Mouse (Mus musculus) hindbrain, embryonic 11.5 days (tissue): ENCODE results near the gene Anapc16. TPM values are rescaled to one million over a fixed set of nuclear protein-coding genes. Genes with fewer than 3 reads are reported as not detected.
"Not testable (repeated sequence)": the region's sequence is repeated elsewhere in the genome, so short reads cannot be mapped to it uniquely, and the experiment has no call there.

Source experiments
- ATAC-seq: fragments of 200-750 bp; cut with Nextera tagmentation; 2 replicates; pipeline ENCODE4 v1.8.0; 2017; ENCODE audit warnings: mild to moderate bottlenecking, moderate TSS enrichment, moderate library complexity; ENCODE audit not compliant: low FRiP score
- DNase-seq: peaks from one replicate; pipeline ENCODE4 v3.0.0-alpha.2; 2015; ENCODE audit warnings: low spot score
- H3K27ac ChIP-seq: fragments of 300-500 bp; sonication (generic); 2 replicates; pipeline ENCODE4 v1.5.1; 2014; ENCODE audit warnings: mild to moderate bottlenecking, low read depth, low read length
- H3K27me3 ChIP-seq: fragments of 300-500 bp; sonication (generic); 2 replicates; pipeline ENCODE4 v1.6.1; 2014; ENCODE audit warnings: mild to moderate bottlenecking, low read length, moderate library complexity, mixed read lengths; ENCODE audit not compliant: control insufficient read depth, insufficient read depth
- H3K36me3 ChIP-seq: fragments of 300-500 bp; sonication (generic); 2 replicates; pipeline ENCODE4 v1.6.1; 2014; ENCODE audit warnings: mild to moderate bottlenecking, low read length, moderate library complexity, mixed read lengths; ENCODE audit not compliant: control insufficient read depth, insufficient read depth
- H3K4me1 ChIP-seq: fragments of 300-500 bp; sonication (generic); replicated peaks from 2 replicates; pipeline ENCODE4 v1.6.1; 2014; ENCODE audit warnings: low read length, mixed read lengths; ENCODE audit not compliant: control insufficient read depth, insufficient read depth
- H3K4me2 ChIP-seq: fragments of 300-500 bp; sonication (generic); replicated peaks from 2 replicates; pipeline ENCODE4 v1.6.1; 2014; ENCODE audit warnings: mild to moderate bottlenecking, low read depth, low read length
- H3K4me3 ChIP-seq: fragments of 300-500 bp; sonication (generic); 2 replicates; pipeline ENCODE4 v1.5.1; 2014; ENCODE audit warnings: low read depth, low read length
- H3K9ac ChIP-seq: fragments of 300-500 bp; sonication (generic); 2 replicates; pipeline ENCODE4 v1.6.1; 2014; ENCODE audit warnings: low read depth, low read length
- H3K9me3 ChIP-seq: fragments of 300-500 bp; sonication (generic); 2 replicates; pipeline ENCODE4 v1.6.1; 2016; ENCODE audit warnings: low read length; ENCODE audit not compliant: control insufficient read depth
- WGBS: fragments of 180-500 bp; shearing (Covaris S2); extraction: QIAGEN DNeasy Blood & Tissue Kit; methylation state at CpG from one replicate; pipeline ENCODE4 v1.1.7; 2014; 5-methylcytosine and 5-hydroxymethylcytosine counted together
- polyA plus RNA-seq: library from polyadenylated mRNA; unstranded; fragments of >200 nt; fragmentation: Nextera tagmentation; extraction: Ambion mirVana; gene quantifications from 2 replicates; pipeline ENCODE4 v1.2.1, GENCODE M21; 2014

Gene Anapc16
- polyA plus RNA-seq, 1 experiment from 2014 or later = 115 TPM

DNA sequence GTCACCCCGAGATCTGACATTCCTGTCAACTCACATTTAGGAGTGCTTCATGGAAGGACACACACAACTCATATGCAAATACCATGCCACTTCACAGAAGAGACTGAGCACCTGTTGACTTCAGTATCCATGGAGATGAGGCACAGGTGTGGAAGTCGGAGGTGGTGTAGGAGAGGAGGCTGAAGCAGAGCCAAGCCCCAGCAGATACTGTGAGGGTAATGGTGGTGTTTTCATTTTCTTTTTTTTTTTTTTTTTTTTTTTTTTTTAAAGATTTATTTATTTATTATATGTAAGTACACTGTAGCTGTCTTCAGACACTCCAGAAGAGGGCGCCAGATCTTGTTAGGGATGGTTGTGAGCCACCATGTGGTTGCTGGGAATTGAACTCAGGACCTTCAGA is 9.1 kb downstream of the Anapc16 start:
- not testable (repeated sequence) for DNase-seq, H3K4me3 ChIP-seq, H3K9me3 ChIP-seq, H3K4me2 ChIP-seq, H3K4me1 ChIP-seq, H3K36me3 ChIP-seq, H3K27me3 ChIP-seq, ATAC-seq, H3K27ac ChIP-seq, H3K9ac ChIP-seq
- 90% methylated on average over 2 of the region's 3 CpGs for WGBS

GRCm38 (mm10) chr10:59992024-59992423 is 10.9 kb downstream of the Anapc16 start:
- Histone ChIP-seq H3K9ac (no peak overlapping the region), H3K4me1 (no peaks in the 10 kb centered on the region), H3K36me3 (peaks cover 5% of the 10 kb centered on the region), H3K27ac (no peak overlapping the region), H3K4me3 (no peak overlapping the region), H3K4me2 (no peak overlapping the region), H3K9me3 (no peaks in the 10 kb centered on the region), H3K27me3 (no peaks in the 10 kb centered on the region)
- ATAC-seq (no peak), DNase-seq (no peak)
- WGBS = 94% methylated on average over 8 of the region's 8 CpGs

DNA sequence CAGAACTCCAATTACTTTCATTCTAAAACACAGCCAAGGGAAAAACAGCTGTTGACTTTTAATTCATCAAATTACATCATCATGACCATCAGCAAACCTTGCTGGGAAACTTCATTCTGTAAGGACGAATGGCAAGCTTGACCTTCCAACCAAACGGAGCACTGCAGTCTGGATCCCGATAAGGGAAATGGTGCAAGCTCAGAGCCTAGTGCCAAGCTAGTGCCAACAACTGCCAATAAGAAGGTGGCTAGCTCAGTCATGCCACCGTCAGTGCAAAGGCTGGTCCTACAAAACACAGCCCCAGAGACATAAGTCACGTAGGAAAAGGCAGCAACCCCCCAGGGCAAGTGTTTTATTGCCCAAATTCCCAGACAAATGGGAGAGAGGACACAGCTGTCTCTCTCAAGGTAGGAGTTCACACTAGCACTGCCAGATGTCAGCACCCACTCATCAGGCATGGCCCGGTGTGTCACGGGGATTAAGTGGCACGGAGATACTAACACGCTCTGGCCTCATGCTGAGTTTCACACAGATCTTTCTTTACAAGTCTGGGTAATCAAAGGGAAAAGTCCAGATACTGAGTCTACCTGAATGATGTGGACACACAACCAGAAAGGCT is 11.6 kb downstream of the Anapc16 start:
- DNase-seq (no peak), ATAC-seq (no peak)
- Histone ChIP-seq H3K4me2 (no peak overlapping the region), H3K9ac (no peak overlapping the region), H3K4me1 (no peaks in the 10 kb centered on the region), H3K27ac (no peak overlapping the region), H3K27me3 (no peaks in the 10 kb centered on the region), H3K9me3 (no peaks in the 10 kb centered on the region), H3K4me3 (no peak overlapping the region), H3K36me3 (peaks cover 5% of the 10 kb centered on the region)
- 83% methylated on average over 9 of the region's 9 CpGs for WGBS

- Histone ChIP-seq H3K27me3 (no peaks in the 10 kb centered on the region), H3K36me3 (no peaks in the 10 kb centered on the region), H3K4me2 (no peak overlapping the region), H3K9ac (no peak overlapping the region), H3K27ac (no peak overlapping the region), H3K4me1 (no peaks in the 10 kb centered on the region), H3K9me3 (no peaks in the 10 kb centered on the region), H3K4me3 (no peak overlapping the region)
- WGBS = 91% methylated on average over 9 of the region's 9 CpGs
- no peak for DNase-seq
- ATAC-seq = no peak
Measured at GRCm38 (mm10) chr10:59990393-59990792, 12.5 kb downstream of the Anapc16 start.

- H3K4me3 ChIP-seq = no peak overlapping the region
- no peaks in the 10 kb centered on the region for H3K9me3 ChIP-seq
- no peaks in the 10 kb centered on the region for H3K27me3 ChIP-seq
- ATAC-seq (no peak), DNase-seq (no peak)
- no peak overlapping the region for H3K4me2 ChIP-seq
- 95% methylated on average over 4 of the region's 4 CpGs for WGBS
- no peak overlapping the region for H3K27ac ChIP-seq
- H3K36me3 ChIP-seq = no peaks in the 10 kb centered on the region
- H3K4me1 ChIP-seq = no peaks in the 10 kb centered on the region
- no peak overlapping the region for H3K9ac ChIP-seq
Measured at GRCm38 (mm10) chr10:59988036-59988435, 14.9 kb downstream of the Anapc16 start.

DNA sequence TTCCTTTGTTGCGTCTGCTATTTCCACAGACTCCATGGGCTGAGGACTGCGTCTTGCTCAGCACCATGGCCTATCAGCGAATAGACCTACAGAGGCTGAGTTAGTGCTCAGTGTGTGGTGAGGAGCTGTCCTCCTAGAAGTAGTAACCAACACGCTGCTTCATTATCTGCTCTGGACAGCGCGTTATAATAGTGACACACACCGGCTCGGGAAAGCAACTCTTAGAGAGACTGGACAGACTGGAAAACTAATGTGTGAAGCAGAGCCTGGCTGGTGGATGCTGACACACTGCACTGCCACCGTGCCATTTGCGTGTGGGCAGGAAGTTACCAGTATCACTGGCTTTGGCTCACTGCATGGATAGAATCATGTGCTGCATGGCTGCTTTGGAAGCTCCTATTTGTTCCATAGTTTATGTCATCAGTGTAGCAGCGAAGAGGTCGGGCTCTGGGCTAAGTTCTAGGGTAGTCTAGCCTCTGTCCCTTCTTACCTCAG is 20.5 kb downstream of the Anapc16 start:
- 93% methylated on average over 12 of the region's 12 CpGs for WGBS
- ATAC-seq (no peak), DNase-seq (no peak)
- Histone ChIP-seq H3K27ac (no peak overlapping the region), H3K4me2 (no peak overlapping the region), H3K27me3 (no peaks in the 10 kb centered on the region), H3K9ac (no peak overlapping the region), H3K9me3 (no peaks in the 10 kb centered on the region), H3K4me1 (no peaks in the 10 kb centered on the region), H3K36me3 (no peaks in the 10 kb centered on the region), H3K4me3 (no peak overlapping the region)

GRCm38 (mm10) chr10:59981792-59982191 is 21.1 kb downstream of the Anapc16 start:
- Histone ChIP-seq H3K9me3 (no peaks in the 10 kb centered on the region), H3K36me3 (no peaks in the 10 kb centered on the region), H3K27me3 (no peaks in the 10 kb centered on the region), H3K4me3 (no peak overlapping the region), H3K4me1 (no peaks in the 10 kb centered on the region), H3K27ac (no peak overlapping the region), H3K4me2 (no peak overlapping the region), H3K9ac (no peak overlapping the region)
- WGBS = 91% methylated on average over 9 of the region's 9 CpGs
- DNase-seq = no peak
- no peak for ATAC-seq

GRCm38 (mm10) chr10:59981336-59981735 is 21.6 kb downstream of the Anapc16 start:
- DNase-seq (no peak), ATAC-seq (no peak)
- no peak overlapping the region for H3K9ac ChIP-seq
- no peak overlapping the region for H3K27ac ChIP-seq
- no peak overlapping the region for H3K4me3 ChIP-seq
- no peaks in the 10 kb centered on the region for H3K9me3 ChIP-seq
- no peaks in the 10 kb centered on the region for H3K4me1 ChIP-seq
- H3K36me3 ChIP-seq = no peaks in the 10 kb centered on the region
- WGBS = 75% methylated on average over 4 of the region's 4 CpGs
- H3K27me3 ChIP-seq = no peaks in the 10 kb centered on the region
- no peak overlapping the region for H3K4me2 ChIP-seq

DNA sequence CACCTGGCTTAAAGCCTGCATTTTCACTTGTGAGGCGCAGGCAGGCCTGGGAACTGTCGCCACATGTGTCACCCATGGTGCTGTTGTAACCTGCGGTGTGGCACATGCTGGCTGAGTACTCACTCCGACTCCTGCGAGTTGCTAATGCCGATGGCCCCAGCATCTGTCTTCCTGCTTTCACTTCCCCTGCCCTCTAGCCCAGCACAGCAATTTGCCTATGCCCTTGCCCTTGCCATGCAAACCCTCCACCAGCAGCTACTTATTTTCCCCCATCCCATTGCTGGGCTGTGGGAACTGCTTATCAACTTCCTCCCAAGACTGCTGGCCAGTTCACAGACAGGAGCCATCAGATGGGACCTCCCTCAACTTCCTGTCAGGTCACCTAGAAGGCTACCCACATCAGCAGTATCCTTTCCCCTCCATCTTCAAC is 22.1 kb downstream of the Anapc16 start:
- ATAC-seq = no peak
- Histone ChIP-seq H3K36me3 (no peaks in the 10 kb centered on the region), H3K27ac (no peak overlapping the region)

More for the DNA sequence above, 22.1 kb downstream of the Anapc16 start:
- DNase-seq = no peak
- no peaks in the 10 kb centered on the region for H3K27me3 ChIP-seq
- H3K4me2 ChIP-seq = no peak overlapping the region
- H3K9me3 ChIP-seq = no peaks in the 10 kb centered on the region
- 89% methylated on average over 6 of the region's 6 CpGs for WGBS
- no peaks in the 10 kb centered on the region for H3K4me1 ChIP-seq
- H3K4me3 ChIP-seq = no peak overlapping the region
- no peak overlapping the region for H3K9ac ChIP-seq
